Mouse (Mus musculus): ENCODE data around the gene Pawr.
"Not testable (repeated sequence)": the region's sequence is repeated elsewhere in the genome, so short reads cannot be mapped to it uniquely, and the experiment has no call there.

Pawr gene

GRCm38 (mm10) chr10:108314396-108314795, 17.5 kb upstream of the Pawr start:
- no peak for DNase-seq (ENCODE audit: low spot score)

GRCm38 (mm10) chr10:108315236-108315635, 16.7 kb upstream of the Pawr start:
- no peak for DNase-seq (ENCODE audit: low spot score)

- DNase-seq (ENCODE audit: low spot score) = no peak
Measured at GRCm38 (mm10) chr10:108328356-108328755, 3.6 kb upstream of the Pawr start.

GRCm38 (mm10) chr10:108328983-108329382, 2.9 kb upstream of the Pawr start:
- no peak for DNase-seq (ENCODE audit: low spot score)

GRCm38 (mm10) chr10:108329771-108330170, 2.1 kb upstream of the Pawr start:
- DNase-seq (ENCODE audit: low spot score) = no peak

GRCm38 (mm10) chr10:108330964-108331363, 957 bp upstream of the Pawr start:
- DNase-seq (ENCODE audit: low spot score) = no peak

- DNase-seq (ENCODE audit: low spot score) = peak; percentile 66
Measured at GRCm38 (mm10) chr10:108332571-108333541, 935 bp downstream of the Pawr start.

- DNase-seq (ENCODE audit: low spot score) = peak; percentile 35
Measured at GRCm38 (mm10) chr10:108333642-108334041, 1.7 kb downstream of the Pawr start.

GRCm38 (mm10) chr10:108334096-108334495, 2.2 kb downstream of the Pawr start:
- DNase-seq (ENCODE audit: low spot score) = no peak

GRCm38 (mm10) chr10:108335736-108336292, 3.9 kb downstream of the Pawr start:
- no peak for DNase-seq (ENCODE audit: low spot score)

- no peak for DNase-seq (ENCODE audit: low spot score)
Measured at GRCm38 (mm10) chr10:108336581-108336980, 4.7 kb downstream of the Pawr start.

GRCm38 (mm10) chr10:108338055-108338961, 6.4 kb downstream of the Pawr start:
- no peak for DNase-seq (ENCODE audit: low spot score)

GRCm38 (mm10) chr10:108339118-108339517, 7.2 kb downstream of the Pawr start:
- DNase-seq (ENCODE audit: low spot score) = no peak

GRCm38 (mm10) chr10:108339872-108340271, 8.0 kb downstream of the Pawr start:
- no peak for DNase-seq (ENCODE audit: low spot score)

- DNase-seq (ENCODE audit: low spot score) = no peak
Measured at GRCm38 (mm10) chr10:108343734-108344133, 11.8 kb downstream of the Pawr start.

- no peak for DNase-seq (ENCODE audit: low spot score)
Measured at GRCm38 (mm10) chr10:108345123-108345522, 13.2 kb downstream of the Pawr start.

GRCm38 (mm10) chr10:108346301-108346700, 14.4 kb downstream of the Pawr start:
- not testable (repeated sequence) for DNase-seq (ENCODE audit: low spot score)

GRCm38 (mm10) chr10:108350125-108351070, 18.5 kb downstream of the Pawr start:
- no peak for DNase-seq (ENCODE audit: low spot score)

GRCm38 (mm10) chr10:108352944-108353343, 21.0 kb downstream of the Pawr start:
- no peak for DNase-seq (ENCODE audit: low spot score)

GRCm38 (mm10) chr10:108354726-108355391, 22.9 kb downstream of the Pawr start:
- peak; percentile 48 for DNase-seq (ENCODE audit: low spot score)

- DNase-seq (ENCODE audit: low spot score) = no peak
Measured at GRCm38 (mm10) chr10:108355392-108355775, 23.5 kb downstream of the Pawr start.

All from retina, embryonic 14.5 days (tissue).